Mouse (Mus musculus) brain, embryonic 14.5 days (tissue): ENCODE data around the gene Gtf2ird2.

Experiments used
- CTCF ChIP-seq: fragments of 200-500 bp; IDR thresholded peaks from 2 replicates; pipeline ENCODE4 v1.5.1; 2012; ENCODE audit warnings: inconsistent platforms, mild to moderate bottlenecking, moderate library complexity, borderline replicate concordance; ENCODE audit not compliant: insufficient read depth, insufficient read length; ENCODE audit errors: extremely low read depth
- POLR2A ChIP-seq: fragments of 200-500 bp; IDR thresholded peaks from 2 replicates; pipeline ENCODE4 v1.6.1; 2012; ENCODE audit warnings: mild to moderate bottlenecking, inconsistent platforms, borderline replicate concordance; ENCODE audit not compliant: poor library complexity, insufficient read depth, insufficient read length, severe bottlenecking; ENCODE audit errors: extremely low read depth

GRCm38 (mm10) chr5:134234205-134234604 lies 50.4 kb downstream of the Gtf2ird2 start:
- TF ChIP-seq POLR2A (no peak), CTCF (no peak)
